Mouse (Mus musculus): ENCODE data around the gene 4930438A08Rik.

The 4930438A08Rik gene

DNA sequence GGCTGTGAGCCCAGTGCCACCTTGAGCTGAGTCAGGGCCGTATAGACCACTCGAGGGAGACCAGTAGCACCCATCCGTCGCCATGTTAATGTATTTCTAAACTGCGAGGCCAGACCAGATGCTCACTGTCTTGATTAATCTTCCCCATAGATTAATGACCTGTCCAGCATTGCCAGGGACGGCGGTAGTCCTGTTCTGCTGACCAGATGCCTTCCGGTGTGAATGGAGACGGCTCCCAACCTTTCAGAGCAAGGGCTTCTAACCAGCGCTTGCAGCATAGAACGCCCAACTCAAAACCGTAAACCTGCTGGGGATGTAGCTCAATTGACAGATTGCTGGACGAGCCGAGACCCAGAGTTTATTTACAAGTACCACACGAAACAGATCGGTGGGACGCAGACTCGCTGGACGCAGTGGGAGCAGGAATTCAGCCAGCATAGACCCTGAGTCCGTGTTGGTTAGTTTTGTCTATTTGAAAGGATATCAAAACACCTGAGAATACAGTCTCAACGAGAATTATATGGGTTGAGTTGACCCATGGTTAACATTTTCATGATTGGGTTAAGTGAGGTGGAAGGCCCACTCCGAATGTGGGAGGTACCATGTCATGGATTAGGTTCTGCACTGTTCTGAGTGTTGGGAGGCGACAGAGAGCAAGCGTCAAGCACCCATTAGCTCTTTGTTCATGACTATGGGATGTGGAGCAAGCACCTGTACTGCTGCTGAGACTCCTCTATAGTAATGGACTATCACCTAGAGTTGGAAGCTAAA lies 49.2 kb downstream of the 4930438A08Rik start:
- DNase-seq (ENCODE audit: low spot score in 2 of 2) = no peak

DNA sequence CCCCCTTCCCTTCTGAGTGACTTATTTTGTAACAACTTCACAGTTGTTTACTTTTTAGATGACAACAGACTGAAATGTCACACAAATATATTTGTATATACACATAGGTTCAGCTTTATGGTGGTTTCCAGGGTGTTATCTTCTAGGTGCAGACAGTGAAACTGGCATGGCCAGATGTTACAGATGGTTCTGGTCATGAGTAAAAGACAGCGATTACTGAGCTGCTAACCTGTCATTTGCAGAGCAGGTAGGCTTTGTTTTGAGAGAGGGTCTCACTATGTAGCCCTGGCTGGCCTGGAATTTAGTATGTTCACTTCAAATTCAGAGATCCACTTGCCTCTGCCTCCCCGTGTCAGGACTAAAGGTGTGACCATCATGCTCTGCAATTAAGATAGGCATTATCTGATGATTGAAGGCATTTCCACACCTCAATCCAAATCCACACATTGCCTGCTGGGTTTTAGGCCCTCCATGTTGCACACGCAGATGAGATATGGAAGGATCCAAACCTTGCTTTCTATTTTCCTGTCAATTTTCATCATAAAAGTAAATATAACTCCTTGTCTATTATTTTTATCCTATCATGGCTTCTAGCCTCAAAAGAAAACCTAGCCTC lies 50.1 kb downstream of the 4930438A08Rik start:
- no peak for DNase-seq (ENCODE audit: low spot score in 2 of 2)

DNA sequence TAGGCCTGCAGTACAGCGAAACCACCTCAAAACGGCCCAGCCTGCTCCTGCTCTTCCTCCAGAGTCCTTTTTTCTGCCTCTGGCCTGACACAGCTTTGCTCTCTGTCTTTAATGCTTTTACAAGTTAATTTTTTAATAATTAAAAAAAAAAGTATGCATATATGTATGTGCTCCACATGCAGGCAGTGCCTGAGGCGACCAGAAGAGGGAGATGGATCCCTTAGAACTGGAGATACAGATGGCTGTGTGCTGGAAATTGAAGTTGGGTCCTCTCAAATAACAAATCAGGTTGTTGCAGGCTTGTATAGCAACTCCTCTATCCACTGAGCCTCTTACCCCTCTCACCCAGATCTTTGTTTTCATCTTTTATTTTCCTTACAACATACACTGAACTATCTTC lies 52.2 kb downstream of the 4930438A08Rik start:
- DNase-seq (ENCODE audit: low spot score in 2 of 2) = no peak

DNA sequence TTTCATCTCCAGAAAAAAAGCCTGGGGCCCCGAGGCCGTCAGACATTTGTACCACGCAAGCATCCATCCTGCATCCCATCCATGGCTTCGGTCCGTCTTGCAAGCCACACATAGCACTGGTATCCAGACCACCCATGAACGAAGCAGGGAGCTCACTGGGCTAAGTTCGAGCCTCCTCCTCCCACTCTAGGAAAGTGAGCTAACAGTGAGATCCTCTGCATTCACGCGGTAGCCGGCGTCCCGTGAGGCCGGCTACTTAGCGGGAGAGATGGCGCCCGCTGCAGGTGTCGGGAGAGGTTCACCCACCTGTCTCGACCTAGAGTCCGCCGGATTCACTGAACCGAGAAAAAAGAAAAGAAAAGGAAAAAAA lies 55.3 kb downstream of the 4930438A08Rik start:
- DNase-seq (ENCODE audit: low spot score in 2 of 2) = peak in 1 of 2 experiments; percentile 22

DNA sequence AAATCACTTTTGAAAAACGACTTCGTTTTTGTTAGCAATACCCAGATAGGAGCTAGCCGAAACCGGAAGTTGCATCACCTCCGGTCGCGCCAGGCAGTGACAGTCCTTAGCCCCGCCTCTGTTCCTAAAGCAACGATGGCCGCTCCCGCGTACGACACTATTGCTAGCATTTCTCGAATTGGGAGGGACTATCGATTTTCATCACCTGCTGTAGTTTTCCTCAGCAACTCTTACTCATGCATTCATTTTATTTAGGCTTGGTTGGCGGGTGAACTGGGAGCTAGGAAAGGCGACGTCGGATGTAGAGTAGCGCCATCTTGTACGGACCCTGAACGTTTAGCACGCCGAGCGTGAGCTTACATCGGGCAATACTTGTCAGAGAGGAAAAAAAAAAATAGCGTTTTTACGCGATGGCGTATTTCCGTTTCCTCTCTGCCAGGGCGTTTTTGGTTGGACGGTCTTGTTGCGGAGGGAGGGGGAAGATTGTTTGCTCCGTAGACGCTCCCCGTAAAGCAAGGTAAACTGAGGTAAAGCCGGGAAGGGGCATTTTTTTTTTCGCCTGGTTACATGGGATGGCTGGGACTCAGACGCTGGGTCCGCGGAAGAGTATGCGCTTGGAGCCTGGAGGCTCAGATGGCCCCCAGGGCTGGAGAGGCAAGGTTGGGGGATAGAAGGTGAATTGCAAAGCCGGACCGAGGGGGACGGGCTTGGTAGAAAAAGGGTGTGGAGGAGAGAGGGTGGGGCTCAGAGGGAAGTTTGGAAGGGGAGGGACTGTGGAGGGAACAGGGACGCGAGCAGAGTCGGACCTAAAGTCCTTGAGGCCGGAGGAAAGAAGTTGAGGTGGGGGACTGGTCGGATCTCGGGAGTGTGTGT lies 55.9 kb downstream of the 4930438A08Rik start, which contains the start of the genes Zfp672 and Sh3bp5l:
TSS of gene Zfp672 (minus strand) at position 64 of the 873 bp plus-strand sequence.
TSS of gene Sh3bp5l (plus strand) at position 449 of the 873 bp plus-strand sequence.
- DNase-seq (ENCODE audit: low spot score in 2 of 2) = peak; percentile 87 to 94

DNA sequence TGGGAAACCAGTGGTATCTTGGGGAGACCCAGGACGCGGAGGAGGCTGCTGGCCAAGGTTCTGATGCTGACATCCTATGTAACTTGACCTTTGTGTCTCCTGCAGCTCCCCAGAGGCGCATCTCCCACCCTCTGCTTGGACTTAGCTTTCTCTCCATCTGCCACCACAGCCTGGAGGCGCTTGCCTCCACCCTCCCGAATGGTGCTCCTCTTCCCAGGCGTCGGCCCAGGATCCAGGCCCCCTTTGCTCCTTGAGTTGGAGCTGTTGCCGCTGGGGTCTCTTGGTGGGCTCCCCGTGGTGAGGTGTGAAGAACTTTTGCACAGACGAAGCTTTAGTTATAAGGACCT lies 56.5 kb downstream of the 4930438A08Rik start:
- DNase-seq (ENCODE audit: low spot score in 2 of 2) = no peak

DNA sequence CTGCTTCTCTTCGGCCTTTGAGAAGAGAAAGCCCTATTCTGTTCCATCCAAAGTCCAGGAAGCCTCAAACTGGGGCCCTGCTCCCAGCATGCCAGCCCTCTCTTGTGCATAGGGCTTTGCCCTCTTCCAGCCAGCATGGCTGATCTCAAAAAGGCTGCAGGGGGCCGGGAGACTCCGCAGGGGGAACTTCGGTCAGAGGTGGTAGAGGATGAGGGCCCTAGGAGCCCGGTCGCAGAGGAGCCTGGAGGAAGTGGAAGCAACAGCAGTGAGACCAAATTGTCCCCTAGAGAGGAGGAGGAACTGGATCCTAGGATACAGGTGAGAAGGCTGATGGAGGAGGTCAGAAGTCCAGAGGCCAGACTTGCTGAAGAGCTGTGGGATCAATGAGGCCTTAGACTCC lies 56.9 kb downstream of the 4930438A08Rik start:
- no peak for DNase-seq (ENCODE audit: low spot score in 2 of 2)

DNA sequence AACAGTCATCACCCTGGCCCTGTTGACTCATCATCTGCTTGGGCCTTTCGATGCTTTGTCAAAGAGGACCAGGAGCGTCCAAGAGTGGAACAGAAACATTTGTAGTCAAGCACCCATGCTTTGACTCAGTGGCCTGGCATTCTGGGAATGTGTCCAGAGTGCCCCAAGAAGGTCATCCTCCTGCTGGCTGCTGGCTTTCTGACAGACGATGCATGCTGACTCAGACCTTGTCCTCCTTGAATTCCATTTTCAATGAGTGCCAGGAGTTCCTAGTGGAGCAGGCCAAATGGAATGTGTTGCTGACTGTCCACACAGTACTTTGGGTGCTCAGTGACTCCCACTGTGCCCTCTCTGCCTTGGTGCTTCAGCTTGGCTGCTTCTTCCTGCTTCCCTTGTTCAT lies 60.1 kb downstream of the 4930438A08Rik start:
- DNase-seq (ENCODE audit: low spot score in 2 of 2) = no peak
